Mouse (Mus musculus) midbrain, embryonic 15.5 days (tissue): ENCODE measurements around the gene Nuak1. TPM values are rescaled to one million over a fixed set of nuclear protein-coding genes. Genes with fewer than 3 reads are reported as not detected.

ENCODE experiments used
- ATAC-seq: fragments of 200-750 bp; cut with Nextera tagmentation; replicated peaks from 2 replicates; pipeline ENCODE4 v1.8.0; 2017; ENCODE audit warnings: moderate TSS enrichment
- H3K27ac ChIP-seq: fragments of 300-500 bp; sonication (generic); 2 replicates; pipeline ENCODE4 v1.5.1; 2015; ENCODE audit warnings: mild to moderate bottlenecking, inconsistent platforms
- H3K27me3 ChIP-seq: fragments of 300-500 bp; sonication (generic); replicated peaks from 2 replicates; pipeline ENCODE4 v1.6.1; 2015; ENCODE audit warnings: inconsistent platforms
- H3K36me3 ChIP-seq: fragments of 300-500 bp; sonication (generic); replicated peaks from 2 replicates; pipeline ENCODE4 v1.6.1; 2015; ENCODE audit warnings: inconsistent platforms
- H3K4me1 ChIP-seq: fragments of 300-500 bp; sonication (generic); 2 replicates; pipeline ENCODE4 v1.6.1; 2015; ENCODE audit warnings: inconsistent platforms
- H3K4me2 ChIP-seq: fragments of 300-500 bp; sonication (generic); 2 replicates; pipeline ENCODE4 v1.6.1; 2015; ENCODE audit warnings: inconsistent platforms, mild to moderate bottlenecking, moderate library complexity
- H3K4me3 ChIP-seq: fragments of 300-500 bp; sonication (generic); 2 replicates; pipeline ENCODE4 v1.5.1; 2015; ENCODE audit warnings: mild to moderate bottlenecking, inconsistent platforms
- H3K9ac ChIP-seq: fragments of 300-500 bp; sonication (generic); 2 replicates; pipeline ENCODE4 v1.6.1; 2015; ENCODE audit warnings: mild to moderate bottlenecking, inconsistent platforms
- H3K9me3 ChIP-seq: fragments of 300-500 bp; sonication (generic); 2 replicates; pipeline ENCODE4 v1.6.1; 2016; ENCODE audit warnings: inconsistent platforms
- WGBS: fragments of 180-500 bp; shearing (Covaris S2); methylation state at CpG from one replicate; pipeline ENCODE4 v1.1.7; 2015; ENCODE audit warnings: mixed read lengths; 5-methylcytosine and 5-hydroxymethylcytosine counted together
- polyA plus RNA-seq: library from polyadenylated mRNA; unstranded; fragments of >200 nt; fragmentation: Nextera tagmentation; extraction: Ambion mirVana; gene quantifications from 2 replicates; pipeline ENCODE4 v1.2.1, GENCODE M21; 2015

The Nuak1 gene
- polyA plus RNA-seq, 1 experiment from 2014 or later: 5.0 TPM

DNA sequence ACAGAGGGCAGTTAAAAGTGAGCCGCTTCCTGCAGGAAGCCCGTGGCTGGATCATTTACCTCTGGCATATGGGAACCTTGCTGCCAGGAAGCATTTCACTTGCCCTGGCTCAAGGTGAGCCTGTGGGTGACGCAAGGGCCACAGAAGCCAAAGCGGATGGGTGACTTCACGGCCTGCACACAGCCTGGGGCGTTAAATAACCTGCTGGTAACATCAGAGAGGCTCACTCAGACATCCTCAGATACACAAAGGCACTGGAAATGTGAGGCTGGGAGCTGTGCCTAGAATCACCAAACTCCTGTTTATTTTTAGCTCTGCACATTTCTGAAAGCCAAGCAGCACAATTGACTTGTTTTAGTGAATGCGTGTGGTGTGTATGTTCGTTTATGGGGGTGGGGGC, 23.6 kb downstream of the Nuak1 start:
- no peaks in the 10 kb centered on the region for H3K9me3 ChIP-seq
- H3K9ac ChIP-seq: no peak overlapping the region
- no peaks in the 10 kb centered on the region for H3K36me3 ChIP-seq
- ATAC-seq: no peak
- whole genome bisulfite sequencing: 89% methylated on average over 8 of the region's 8 CpGs
- no peak overlapping the region for H3K27ac ChIP-seq
- no peaks in the 10 kb centered on the region for H3K27me3 ChIP-seq
- no peak overlapping the region for H3K4me3 ChIP-seq
- peaks cover 10% of the 10 kb centered on the region for H3K4me1 ChIP-seq
- H3K4me2 ChIP-seq: no peak overlapping the region

DNA sequence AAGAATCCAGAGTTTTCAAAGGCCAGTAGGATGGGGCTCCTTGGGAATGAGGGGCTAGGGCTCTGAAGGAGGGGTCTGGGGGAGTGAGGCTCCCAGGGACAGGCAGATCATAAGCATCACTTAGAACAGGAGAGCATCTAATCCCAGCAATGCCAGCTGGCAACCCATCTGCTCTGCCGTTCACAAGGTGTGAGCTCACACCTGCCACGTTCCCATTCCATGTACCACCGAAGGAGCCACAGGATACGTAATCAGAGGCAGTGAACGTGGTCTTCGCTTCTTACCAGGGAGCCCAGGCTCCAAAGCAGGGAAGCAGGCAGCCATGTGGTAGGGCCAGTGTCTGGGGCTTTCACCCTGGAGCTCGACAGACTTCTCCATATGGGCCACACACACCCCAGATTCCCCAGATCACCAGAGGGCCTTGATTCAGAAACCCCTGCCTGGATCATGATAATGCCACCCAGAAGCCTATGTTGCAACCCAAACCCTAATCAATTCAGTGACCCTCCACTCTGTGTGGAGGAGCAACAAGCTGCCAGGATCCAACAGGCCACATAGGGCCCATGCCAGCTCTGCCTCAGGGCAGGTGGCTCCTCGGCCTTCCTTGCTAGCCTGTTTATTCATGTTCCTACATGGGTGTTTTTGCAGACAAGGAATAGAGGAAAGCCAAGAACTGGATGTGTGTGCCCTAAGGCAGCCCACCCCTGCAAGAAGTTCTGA, 25.3 kb downstream of the Nuak1 start:
- Histone ChIP-seq H3K9me3 (no peaks in the 10 kb centered on the region), H3K4me1 (peaks cover 24% of the 10 kb centered on the region), H3K9ac (no peak overlapping the region), H3K4me2 (no peak overlapping the region), H3K4me3 (no peak overlapping the region), H3K27me3 (no peaks in the 10 kb centered on the region), H3K36me3 (no peaks in the 10 kb centered on the region), H3K27ac (no peak overlapping the region)
- 81% methylated on average over 8 of the region's 8 CpGs for WGBS
- ATAC-seq: no peak

- H3K27me3 ChIP-seq: no peaks in the 10 kb centered on the region
- peak overlapping the region; percentile 34; the same call in 1 of the 2 replicates for H3K27ac ChIP-seq
- H3K36me3 ChIP-seq: no peaks in the 10 kb centered on the region
- H3K9me3 ChIP-seq: no peaks in the 10 kb centered on the region
- 61% methylated on average over 6 of the region's 6 CpGs for WGBS
- no peak overlapping the region for H3K9ac ChIP-seq
- H3K4me1 ChIP-seq: peaks cover 32% of the 10 kb centered on the region
- H3K4me2 ChIP-seq: no peak overlapping the region
- ATAC-seq: peak; percentile 40; the same call in 1 of the 2 replicates
- no peak overlapping the region for H3K4me3 ChIP-seq
Observed at GRCm38 (mm10) chr10:84413310-84413709, 27.1 kb downstream of the Nuak1 start.

DNA sequence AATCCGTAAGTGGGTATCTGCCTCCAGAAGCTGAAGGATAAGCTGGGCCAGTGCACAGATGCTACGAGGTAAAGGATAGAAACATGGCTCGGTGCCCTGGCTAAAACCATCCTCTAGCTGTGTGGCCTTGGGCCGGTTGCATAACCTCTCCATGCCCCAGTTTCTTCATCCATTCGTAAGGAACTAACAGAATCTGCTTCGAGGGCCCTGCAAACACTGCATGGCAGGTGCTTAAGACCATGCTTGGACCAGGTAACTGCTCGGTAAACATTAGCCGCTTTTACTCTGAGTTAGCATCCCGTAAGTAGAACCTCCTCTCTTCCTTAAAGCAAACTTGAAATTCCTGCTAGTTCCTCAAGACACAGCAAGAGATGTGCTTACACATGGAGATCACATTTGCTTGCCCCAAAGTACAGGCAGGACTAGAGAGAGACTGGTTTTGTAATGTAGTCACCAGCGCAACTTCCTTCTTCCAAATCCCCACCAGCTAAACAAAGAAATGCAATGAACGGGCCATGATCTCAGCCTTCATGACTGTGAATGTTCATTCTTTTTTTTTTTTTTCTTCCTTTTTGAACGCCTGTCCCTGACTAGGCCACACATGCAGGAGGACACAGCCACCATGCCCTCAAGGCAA, 28.0 kb downstream of the Nuak1 start:
- 84% methylated on average over 12 of the region's 12 CpGs for WGBS
- Histone ChIP-seq H3K27me3 (no peaks in the 10 kb centered on the region), H3K36me3 (no peaks in the 10 kb centered on the region), H3K4me1 (peaks cover 32% of the 10 kb centered on the region), H3K4me3 (no peak overlapping the region), H3K9ac (no peak overlapping the region), H3K27ac (no peak overlapping the region), H3K9me3 (no peaks in the 10 kb centered on the region), H3K4me2 (no peak overlapping the region)
- no peak for ATAC-seq

GRCm38 (mm10) chr10:84411122-84412105, 29.0 kb downstream of the Nuak1 start:
- Histone ChIP-seq H3K4me2 (no peak overlapping the region), H3K36me3 (no peaks in the 10 kb centered on the region), H3K27me3 (no peaks in the 10 kb centered on the region), H3K9ac (no peak overlapping the region), H3K27ac (no peak overlapping the region), H3K4me3 (no peak overlapping the region), H3K4me1 (peaks cover 30% of the 10 kb centered on the region), H3K9me3 (no peaks in the 10 kb centered on the region)
- 75% methylated on average over 16 of the region's 16 CpGs for WGBS
- ATAC-seq: peak; percentile 41

DNA sequence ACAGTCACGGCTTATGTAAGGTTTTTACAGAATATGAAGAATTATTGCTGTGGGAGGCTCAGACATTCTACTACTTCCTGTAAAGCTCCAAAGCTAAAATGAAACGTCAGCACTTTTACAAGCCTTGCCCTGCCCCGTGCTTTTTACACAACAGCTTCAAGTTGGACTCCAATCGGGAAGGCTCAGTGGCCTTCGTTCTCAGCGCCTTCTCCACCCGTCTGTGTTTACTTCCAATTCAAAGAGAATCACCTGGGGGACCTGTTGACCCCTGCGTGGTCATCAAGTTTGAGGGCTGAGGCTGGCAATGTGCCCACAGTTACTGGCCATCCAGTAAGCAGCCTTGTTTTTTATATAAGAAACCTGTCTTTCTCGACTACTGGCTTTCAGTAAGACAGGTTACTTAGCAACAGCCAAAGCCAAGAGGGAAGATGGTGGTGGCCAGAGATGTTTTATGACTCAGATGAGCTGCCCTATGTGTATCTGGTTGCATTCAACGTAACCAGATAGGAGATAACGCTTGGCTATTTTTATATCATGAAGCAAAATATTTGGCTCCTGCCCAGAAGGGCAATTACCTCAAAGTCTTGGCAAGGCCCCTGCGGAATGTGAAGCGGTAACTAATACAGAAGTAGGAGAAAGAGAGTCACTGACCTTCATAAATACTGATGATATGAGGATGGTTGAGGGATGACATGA, 31.3 kb downstream of the Nuak1 start:
- H3K36me3 ChIP-seq: no peaks in the 10 kb centered on the region
- H3K4me1 ChIP-seq: peaks cover 42% of the 10 kb centered on the region
- no peak for ATAC-seq
- H3K9me3 ChIP-seq: no peaks in the 10 kb centered on the region
- H3K27ac ChIP-seq: no peak overlapping the region
- no peak overlapping the region for H3K9ac ChIP-seq
- no peak overlapping the region for H3K4me2 ChIP-seq
- WGBS: 80% methylated on average over 13 of the region's 13 CpGs
- no peaks in the 10 kb centered on the region for H3K27me3 ChIP-seq
- no peak overlapping the region for H3K4me3 ChIP-seq

DNA sequence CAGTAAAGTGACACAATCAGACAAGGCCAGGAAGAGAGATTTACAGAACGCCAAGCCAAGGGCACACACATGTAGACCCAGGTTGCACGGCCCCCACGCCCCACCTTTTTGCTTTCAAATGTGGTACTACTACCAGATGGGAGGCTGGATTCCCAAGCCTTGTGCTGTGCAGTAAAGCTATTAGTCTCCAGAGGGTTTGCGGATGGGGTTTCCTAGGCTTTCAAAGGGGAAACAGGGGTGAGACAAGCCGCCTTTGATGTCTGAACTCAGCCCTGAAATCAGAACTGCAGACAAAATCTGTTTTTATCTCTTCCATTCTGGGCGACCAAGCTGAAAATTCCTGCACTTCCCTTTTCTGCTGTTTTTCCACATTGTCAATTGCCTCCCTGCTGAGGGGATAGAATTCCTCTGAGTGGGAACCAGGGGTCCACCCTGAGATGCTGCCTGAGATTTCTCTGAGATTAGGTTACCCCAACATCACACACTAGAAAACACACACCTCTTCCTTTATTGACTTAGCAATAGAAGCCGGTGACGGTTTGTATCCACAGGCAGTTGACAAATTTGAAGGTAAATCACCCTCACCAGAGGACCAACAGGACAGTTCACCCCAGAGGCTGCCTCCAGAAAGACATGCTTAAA, 35.1 kb downstream of the Nuak1 start:
- Histone ChIP-seq H3K27ac (0 out of 2 replicates have a peak overlapping the region, but pooled peaks have one; percentile 13), H3K4me3 (no peak overlapping the region), H3K4me2 (no peak overlapping the region), H3K27me3 (no peaks in the 10 kb centered on the region), H3K36me3 (no peaks in the 10 kb centered on the region), H3K4me1 (peaks cover 39% of the 10 kb centered on the region), H3K9me3 (no peaks in the 10 kb centered on the region), H3K9ac (no peak overlapping the region)
- WGBS: 34% methylated on average over 8 of the region's 8 CpGs
- ATAC-seq: no peak

GRCm38 (mm10) chr10:84401907-84402371, 38.5 kb downstream of the Nuak1 start:
- Histone ChIP-seq H3K4me1 (peaks cover 39% of the 10 kb centered on the region), H3K27ac (peak overlapping the region; percentile 45), H3K4me3 (no peak overlapping the region), H3K9ac (no peak overlapping the region), H3K4me2 (no peak overlapping the region), H3K9me3 (no peaks in the 10 kb centered on the region), H3K36me3 (no peaks in the 10 kb centered on the region), H3K27me3 (no peaks in the 10 kb centered on the region)
- WGBS: 32% methylated on average over 7 of the region's 7 CpGs
- ATAC-seq: peak; percentile 27; the same call in 1 of the 2 replicates

- H3K27me3 ChIP-seq: no peaks in the 10 kb centered on the region
- 18% methylated on average over 4 of the region's 4 CpGs for WGBS
- H3K27ac ChIP-seq: peak overlapping the region; percentile 48; the same call in 1 of the 2 replicates
- no peak overlapping the region for H3K9ac ChIP-seq
- ATAC-seq: peak; percentile 38; the same call in 1 of the 2 replicates
- H3K4me2 ChIP-seq: no peak overlapping the region
- no peak overlapping the region for H3K4me3 ChIP-seq
- H3K4me1 ChIP-seq: peaks cover 41% of the 10 kb centered on the region
- H3K9me3 ChIP-seq: no peaks in the 10 kb centered on the region
- no peaks in the 10 kb centered on the region for H3K36me3 ChIP-seq
Observed at GRCm38 (mm10) chr10:84401189-84401588, 39.2 kb downstream of the Nuak1 start.

- peak overlapping the region; percentile 48 for H3K27ac ChIP-seq
- no peak overlapping the region for H3K9ac ChIP-seq
- peak; percentile 32; the same call in 1 of the 2 replicates for ATAC-seq
- no peak overlapping the region for H3K4me2 ChIP-seq
- no peaks in the 10 kb centered on the region for H3K9me3 ChIP-seq
- no peaks in the 10 kb centered on the region for H3K36me3 ChIP-seq
- peaks cover 34% of the 10 kb centered on the region for H3K4me1 ChIP-seq
- H3K4me3 ChIP-seq: no peak overlapping the region
- H3K27me3 ChIP-seq: no peaks in the 10 kb centered on the region
- 46% methylated on average over 7 of the region's 7 CpGs for WGBS
Observed at GRCm38 (mm10) chr10:84400037-84400681, 40.2 kb downstream of the Nuak1 start.

- no peaks in the 10 kb centered on the region for H3K9me3 ChIP-seq
- H3K4me3 ChIP-seq: no peak overlapping the region
- no peak overlapping the region for H3K9ac ChIP-seq
- H3K4me1 ChIP-seq: peaks cover 53% of the 10 kb centered on the region
- ATAC-seq: no peak
- WGBS: 85% methylated on average over 4 of the region's 4 CpGs
- no peaks in the 10 kb centered on the region for H3K36me3 ChIP-seq
- no peak overlapping the region for H3K4me2 ChIP-seq
- H3K27me3 ChIP-seq: no peaks in the 10 kb centered on the region
- no peak overlapping the region for H3K27ac ChIP-seq
Observed at GRCm38 (mm10) chr10:84397276-84397675, 43.1 kb downstream of the Nuak1 start.
